Comparison of ENCODE assay signal across 9 mouse cellular contexts in the genomic region with DNA sequence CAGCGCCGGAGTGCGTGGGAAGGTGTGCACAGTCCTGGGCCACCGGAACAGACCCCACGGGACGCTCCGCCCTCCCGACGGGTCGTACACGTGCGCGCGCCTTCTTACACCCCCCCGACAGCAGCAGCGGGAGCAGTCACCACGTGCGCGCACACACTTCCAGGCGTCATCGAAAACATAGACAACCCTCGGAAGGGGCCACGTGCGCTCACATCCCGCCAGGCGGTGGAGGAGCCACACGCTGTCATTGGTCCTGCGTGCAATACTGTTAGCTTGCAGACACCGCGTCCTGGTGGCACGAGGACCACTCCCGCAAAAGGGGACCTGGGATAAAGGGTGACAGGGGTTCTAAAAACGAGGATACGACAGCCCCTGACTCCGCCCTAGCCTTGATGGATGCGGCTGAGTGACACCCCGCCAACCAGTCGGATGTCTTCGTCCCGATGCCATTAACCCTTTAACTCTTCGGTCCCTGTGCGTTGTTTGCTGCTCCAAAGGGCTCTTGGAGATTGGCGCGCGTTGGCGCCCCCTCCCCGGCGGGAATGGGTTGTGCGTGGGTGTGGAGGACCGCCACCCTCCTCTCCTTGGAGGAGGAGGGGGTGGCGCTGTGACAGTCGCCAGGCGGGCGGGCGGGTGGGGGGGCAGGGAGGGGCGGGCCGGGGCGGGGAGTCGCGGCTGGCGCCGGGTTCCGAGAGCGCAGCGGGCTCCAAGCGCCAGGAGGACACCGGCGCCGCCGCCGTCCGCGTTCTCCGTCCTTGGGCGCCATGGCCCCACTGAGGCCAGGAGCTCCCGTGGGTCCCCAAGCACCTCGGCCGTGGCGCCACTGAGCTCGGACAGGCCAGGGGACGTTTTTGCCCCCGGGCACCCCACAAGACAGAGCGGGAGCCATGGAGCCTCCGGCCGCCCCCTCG. TPM values are rescaled to one million over a fixed set of nuclear protein-coding genes. Genes with fewer than 3 reads are reported as not detected.
DNase-seq lines count a peak whose midpoint lies in the region; ATAC-seq and TF ChIP-seq lines count a peak whose summit lies in the region.
"Had no signal": no experiment of that assay in that cellular context is flagged by ENCODE, and none has a peak within 500 bp of the region (broad histone marks: within the 10 kb centered on the region; RNA-seq: fewer than 3 reads in every experiment).

A gene (plus strand): TSS at position 674 of the 911 bp plus-strand sequence.

- H3K79me2 ChIP-seq in heart, adult 2 months (replicated peaks; ENCODE audit: control insufficient read depth, insufficient read depth, low read length): no peaks in the 10 kb centered on the region

- TF ChIP-seq EP300 in heart, adult 2 months (IDR thresholded peaks at IDR 0.05; ENCODE audit: insufficient read depth, low read depth, low read length): no peak

- H3K4me1 ChIP-seq in embryonic facial prominence, embryonic 11.5 days (ENCODE audit: control insufficient read depth, insufficient read depth, low read length): peaks cover 14% of the 10 kb centered on the region
- H3K4me1 ChIP-seq in heart, adult 2 months (ENCODE audit: control insufficient read depth, insufficient read depth, low read length): peaks cover 16% of the 10 kb centered on the region
- H3K4me1 ChIP-seq in limb, embryonic 12.5 days (replicated peaks): peaks cover 57% of the 10 kb centered on the region

- no peaks in the 10 kb centered on the region for H3K9me3 ChIP-seq in embryonic facial prominence, embryonic 11.5 days (replicated peaks; ENCODE audit: control insufficient read depth, low read length)
- no peaks in the 10 kb centered on the region for H3K9me3 ChIP-seq in limb, embryonic 12.5 days

- TF ChIP-seq POLR2A in heart, adult 2 months (IDR thresholded peaks at IDR 0.05; ENCODE audit: insufficient read depth, low read depth, low read length): peak; percentile 45; the same call in 1 of the 2 replicates

- no peaks in the 10 kb centered on the region for H3K36me3 ChIP-seq in embryonic facial prominence, embryonic 11.5 days (replicated peaks; ENCODE audit: control insufficient read depth, insufficient read depth, low read depth, low read length)
- no peaks in the 10 kb centered on the region for H3K36me3 ChIP-seq in heart, adult 2 months (ENCODE audit: control insufficient read depth, insufficient read depth, low read length)
- no peaks in the 10 kb centered on the region for H3K36me3 ChIP-seq in limb, embryonic 12.5 days

- H3K4me3 ChIP-seq in embryonic facial prominence, embryonic 11.5 days (ENCODE audit: low read depth, low read length): peak within 1 kb of the TSS; percentile 49
- H3K4me3 ChIP-seq in heart, adult 2 months: peak within 1 kb of the TSS; percentile 58
- H3K4me3 ChIP-seq in limb, embryonic 12.5 days (replicated peaks): peak within 1 kb of the TSS; percentile 53

- DNase-seq in cerebellum, postnatal 10 days: peak; percentile 75 to 77
- DNase-seq in cerebellum, adult 11 months: no peak
- peak; percentile 57 for DNase-seq in embryonic facial prominence, embryonic 11.5 days (ENCODE audit: low spot score)
- peak; percentile 49 to 56 for DNase-seq in heart, adult 2 months
- peak; percentile 42 for DNase-seq in kidney, adult 18-20 months
- peak; percentile 53 for DNase-seq in neural tube, embryonic 10.5 days (ENCODE audit: extremely low spot score, low spot score)
- DNase-seq in urinary bladder, postnatal 10 days (ENCODE audit: low spot score): no peak

- no peak within 1 kb of the TSS for H3K27ac ChIP-seq in embryonic facial prominence, embryonic 11.5 days (replicated peaks; ENCODE audit: low read depth, low read length)
- H3K27ac ChIP-seq in heart, adult 2 months: peak within 1 kb of the TSS; percentile 31; the same call in 1 of the 2 replicates
- H3K27ac ChIP-seq in limb, embryonic 12.5 days: no peak within 1 kb of the TSS

- no peak for TF ChIP-seq CTCF in heart, adult 2 months (IDR thresholded peaks at IDR 0.05)

- intact Hi-C loops in heart, adult 2 months (cut with DNase I): no loop called here

- H3K9ac ChIP-seq in embryonic facial prominence, embryonic 11.5 days (replicated peaks; ENCODE audit: low read length): peak within 1 kb of the TSS; percentile 51
- H3K9ac ChIP-seq in heart, adult 2 months (ENCODE audit: low read depth, low read length): peak within 1 kb of the TSS; percentile 81
- H3K9ac ChIP-seq in limb, embryonic 12.5 days (replicated peaks): peak within 1 kb of the TSS; percentile 50

- ATAC-seq in embryonic facial prominence, embryonic 11.5 days (replicated peaks; ENCODE audit: insufficient number of reproducible peaks, low FRiP score, low TSS enrichment, low read depth): no peak
- no peak for ATAC-seq in limb, embryonic 12.5 days (ENCODE audit: insufficient number of reproducible peaks, insufficient read depth, low FRiP score, low TSS enrichment, low read depth)

- peak within 1 kb of the TSS; percentile 77 for H3K4me2 ChIP-seq in embryonic facial prominence, embryonic 11.5 days (ENCODE audit: low read depth, low read length)
- H3K4me2 ChIP-seq in limb, embryonic 12.5 days: peak within 1 kb of the TSS; percentile 91

- 1% methylated on average over 64 of the region's 86 CpGs for WGBS in embryonic facial prominence, embryonic 11.5 days
- under 1% methylated on average over 78 of the region's 86 CpGs for WGBS in heart, adult 2 months
- WGBS in limb, embryonic 12.5 days: 1% methylated on average over 70 of the region's 86 CpGs

- H3K27me3 ChIP-seq in embryonic facial prominence, embryonic 11.5 days (ENCODE audit: control insufficient read depth, insufficient read depth, low read length): peaks cover 39% of the 10 kb centered on the region
- H3K27me3 ChIP-seq in heart, adult 2 months (ENCODE audit: control insufficient read depth, insufficient read depth, low read length): no peaks in the 10 kb centered on the region
- H3K27me3 ChIP-seq in limb, embryonic 12.5 days: peaks cover 67% of the 10 kb centered on the region
- H3K27me3 ChIP-seq: Patski had no signal

RNA-seq across cellular contexts. Expression of the gene that starts here (rescaled TPM):
- 3.8 and 4.7 TPM in 2 replicates for polyA plus RNA-seq in embryonic facial prominence, embryonic 11.5 days (2014; fragmentation: Nextera tagmentation; extraction: Ambion mirVana)
- 10 to 100 TPM; 58.9 to 60.0 TPM for total RNA-seq in heart, adult 2 months (2021)
- 57.2 and 68.9 TPM in 2 replicates for polyA plus RNA-seq in heart, adult 2 months (2012; rRNA removed)
- 4.8 and 5.6 TPM in 2 replicates for polyA plus RNA-seq in limb, embryonic 12.5 days (2016; fragmentation: Nextera tagmentation; extraction: Ambion mirVana)

Comparison
In these comparisons a context has a peak if more than half of its experiments do, and no peak if none do; other contexts are left out.
1. DNase-seq: peak in cerebellum, postnatal 10 days (2 of 2), embryonic facial prominence, embryonic 11.5 days (single experiment), heart, adult 2 months (2 of 2), kidney, adult 18-20 months (single experiment) and neural tube, embryonic 10.5 days (single experiment); none in cerebellum, adult 11 months (single experiment) and urinary bladder, postnatal 10 days (single experiment).
2. Peak in every context shown above with its lines, with median percentiles within 50 percentile points of each other: H3K4me3 ChIP-seq and H3K9ac ChIP-seq.